Mouse (Mus musculus): ENCODE data around the gene Grm4. TPM values are rescaled to one million over a fixed set of nuclear protein-coding genes. Genes with fewer than 3 reads are reported as not detected.

The Grm4 gene
- polyA plus RNA-seq, 1 experiment from 2014 or later: 0.68 TPM

DNA sequence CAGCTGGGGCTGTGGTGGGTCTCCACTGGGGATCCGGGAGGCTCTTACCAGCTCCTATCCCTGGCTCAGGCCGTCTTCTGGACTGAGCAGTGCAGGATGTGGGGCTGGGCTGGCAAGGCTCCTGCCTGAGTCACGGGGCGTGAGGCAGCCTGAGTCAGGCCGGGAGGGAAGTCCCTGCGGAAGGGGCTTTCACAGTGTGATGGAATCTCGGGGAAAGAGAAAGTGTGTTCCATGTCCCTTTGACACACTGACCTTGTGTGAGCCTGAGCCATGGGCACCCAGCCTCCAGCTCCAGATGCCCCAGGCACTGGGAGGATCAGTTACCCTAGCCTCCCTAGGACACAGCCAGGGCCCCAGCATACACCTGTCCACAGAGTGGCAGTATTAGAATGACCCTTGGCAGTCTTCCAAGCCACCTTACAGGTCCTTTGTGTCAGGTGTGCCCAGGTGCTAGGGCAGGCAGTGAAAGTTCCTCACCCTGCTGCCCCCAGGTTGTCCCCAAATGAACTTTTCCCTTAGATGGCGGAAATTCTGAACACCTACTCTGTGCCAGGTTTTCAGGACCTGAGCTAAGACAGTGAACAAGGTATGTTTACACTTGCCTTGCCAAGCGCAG lies 26.2 kb upstream of the Grm4 start:
- Histone ChIP-seq H3K36me3 (no peaks in the 10 kb centered on the region), H3K4me2 (replicated peaks) (no peak overlapping the region), H3K27ac (no peak overlapping the region), H3K9me3 (no peaks in the 10 kb centered on the region), H3K4me3 (no peak overlapping the region), H3K9ac (no peak overlapping the region), H3K4me1 (peaks cover 11% of the 10 kb centered on the region), H3K27me3 (no peaks in the 10 kb centered on the region)
- 66% methylated on average over 9 of the region's 9 CpGs for WGBS
- no peak for ATAC-seq (ENCODE audit: insufficient number of reproducible peaks, insufficient read depth, low FRiP score, low TSS enrichment)

DNA sequence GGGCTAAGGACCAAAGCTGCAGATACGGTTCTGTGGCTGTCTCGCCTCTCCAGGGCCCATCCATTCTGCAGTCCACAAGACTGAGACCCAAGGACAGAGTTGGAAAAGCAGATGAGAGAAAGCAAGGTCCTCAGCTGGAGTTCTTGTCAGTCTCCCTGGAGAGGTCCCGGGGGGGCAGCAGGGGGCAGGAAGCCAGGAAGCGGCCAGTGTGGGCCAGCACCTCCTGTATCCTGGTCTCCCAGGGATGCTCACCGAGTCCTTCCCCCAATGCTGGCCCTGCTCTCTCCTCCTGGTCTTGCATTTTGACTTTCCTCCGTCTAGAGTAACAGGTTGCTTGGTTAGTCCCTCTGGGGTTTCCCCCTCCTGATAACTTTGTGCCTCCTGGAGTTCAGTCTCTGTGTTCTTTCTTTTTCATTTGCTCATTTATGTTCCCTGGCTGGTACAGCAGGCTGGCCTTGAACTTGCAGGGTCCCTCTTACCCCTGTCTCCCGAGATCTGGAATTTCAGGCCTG lies 25.4 kb upstream of the Grm4 start:
- no peaks in the 10 kb centered on the region for H3K36me3 ChIP-seq
- no peak overlapping the region for H3K9ac ChIP-seq
- H3K27ac ChIP-seq: no peak overlapping the region

GRCm38 (mm10) chr17:27545991-27546390 lies 24.8 kb upstream of the Grm4 start:
- WGBS: 44% methylated on average over 12 of the region's 12 CpGs
- ATAC-seq (ENCODE audit: insufficient number of reproducible peaks, insufficient read depth, low FRiP score, low TSS enrichment): no peak
- H3K36me3 ChIP-seq: no peaks in the 10 kb centered on the region
- no peak overlapping the region for H3K4me2 ChIP-seq (replicated peaks)
- H3K4me3 ChIP-seq: no peak overlapping the region
- no peak overlapping the region for H3K27ac ChIP-seq
- no peak overlapping the region for H3K9ac ChIP-seq
- H3K4me1 ChIP-seq: peaks cover 11% of the 10 kb centered on the region
- no peaks in the 10 kb centered on the region for H3K27me3 ChIP-seq
- no peaks in the 10 kb centered on the region for H3K9me3 ChIP-seq

More for the DNA sequence above, 25.4 kb upstream of the Grm4 start:
- Histone ChIP-seq H3K9me3 (no peaks in the 10 kb centered on the region), H3K4me1 (peaks cover 11% of the 10 kb centered on the region), H3K4me2 (replicated peaks) (no peak overlapping the region), H3K4me3 (no peak overlapping the region), H3K27me3 (no peaks in the 10 kb centered on the region)
- ATAC-seq (ENCODE audit: insufficient number of reproducible peaks, insufficient read depth, low FRiP score, low TSS enrichment): no peak
- WGBS: 62% methylated on average over 7 of the region's 7 CpGs

GRCm38 (mm10) chr17:27544551-27544950 lies 23.3 kb upstream of the Grm4 start:
- Histone ChIP-seq H3K4me1 (peaks cover 8% of the 10 kb centered on the region), H3K9me3 (no peaks in the 10 kb centered on the region), H3K27me3 (no peaks in the 10 kb centered on the region), H3K4me2 (replicated peaks) (no peak overlapping the region), H3K36me3 (no peaks in the 10 kb centered on the region), H3K27ac (no peak overlapping the region), H3K9ac (no peak overlapping the region), H3K4me3 (no peak overlapping the region)
- no peak for ATAC-seq (ENCODE audit: insufficient number of reproducible peaks, insufficient read depth, low FRiP score, low TSS enrichment)
- WGBS: 88% methylated on average over 11 of the region's 11 CpGs

DNA sequence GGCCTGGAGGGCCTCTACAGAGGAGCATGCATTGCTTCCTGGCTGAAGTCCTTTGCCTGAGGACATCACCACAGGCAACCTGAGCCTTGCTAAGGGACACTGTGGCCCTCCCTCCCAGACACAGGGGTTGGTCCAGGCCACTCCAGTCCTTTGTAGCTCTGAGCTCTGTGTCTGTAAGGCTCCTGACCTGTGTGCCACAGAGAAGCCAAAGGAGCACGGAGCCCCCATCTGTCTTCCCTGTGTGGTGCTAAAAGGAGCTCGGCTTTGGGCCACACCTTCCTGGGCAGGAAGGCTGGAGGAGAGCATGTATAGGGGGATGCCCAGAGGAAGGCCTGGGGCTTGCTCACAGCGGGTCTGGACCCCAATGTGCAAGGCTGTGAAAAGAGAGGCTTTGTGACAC lies 20.8 kb upstream of the Grm4 start:
- Histone ChIP-seq H3K27ac (no peak overlapping the region), H3K4me2 (replicated peaks) (no peak overlapping the region), H3K4me1 (no peaks in the 10 kb centered on the region), H3K9ac (no peak overlapping the region), H3K4me3 (no peak overlapping the region), H3K36me3 (no peaks in the 10 kb centered on the region), H3K9me3 (no peaks in the 10 kb centered on the region), H3K27me3 (no peaks in the 10 kb centered on the region)
- no peak for ATAC-seq (ENCODE audit: insufficient number of reproducible peaks, insufficient read depth, low FRiP score, low TSS enrichment)
- 74% methylated on average over 3 of the region's 3 CpGs for WGBS

- Histone ChIP-seq H3K4me1 (no peaks in the 10 kb centered on the region), H3K9ac (no peak overlapping the region), H3K27ac (no peak overlapping the region), H3K36me3 (no peaks in the 10 kb centered on the region), H3K4me2 (replicated peaks) (no peak overlapping the region), H3K4me3 (no peak overlapping the region), H3K9me3 (no peaks in the 10 kb centered on the region), H3K27me3 (no peaks in the 10 kb centered on the region)
- no peak for ATAC-seq (ENCODE audit: insufficient number of reproducible peaks, insufficient read depth, low FRiP score, low TSS enrichment)
- WGBS: 64% methylated on average over 2 of the region's 2 CpGs
Observed at GRCm38 (mm10) chr17:27541261-27541660, 20.1 kb upstream of the Grm4 start.

DNA sequence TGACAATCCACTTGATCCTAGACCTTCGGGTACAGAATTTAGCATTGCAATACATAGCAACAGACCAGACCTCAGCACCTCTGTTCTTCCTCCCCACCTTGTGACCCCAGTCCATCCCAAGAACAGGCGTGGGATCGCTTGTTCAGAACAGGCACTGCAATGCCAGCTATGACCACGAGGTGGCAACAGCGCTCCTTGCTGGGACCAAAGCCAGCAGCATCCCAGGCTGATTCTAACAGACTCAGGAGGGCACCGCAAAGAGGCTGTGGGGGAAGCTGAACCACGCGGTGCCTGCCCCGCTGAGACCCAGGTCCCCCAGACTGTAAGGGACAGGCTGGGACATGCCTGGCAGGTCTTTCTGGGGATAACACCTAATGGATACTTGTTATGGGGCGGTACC lies 13.5 kb upstream of the Grm4 start:
- H3K4me3 ChIP-seq: peak overlapping the region; percentile 6; the same call in 1 of the 2 replicates
- H3K4me2 ChIP-seq (replicated peaks): 0 out of 2 replicates have a peak overlapping the region, but pooled peaks have one; percentile 23
- WGBS: 5% methylated on average over 10 of the region's 10 CpGs
- no peaks in the 10 kb centered on the region for H3K27me3 ChIP-seq
- H3K36me3 ChIP-seq: no peaks in the 10 kb centered on the region
- no peaks in the 10 kb centered on the region for H3K9me3 ChIP-seq
- ATAC-seq (ENCODE audit: insufficient number of reproducible peaks, insufficient read depth, low FRiP score, low TSS enrichment): peak; percentile 74; the same call in 1 of the 2 replicates
- H3K4me1 ChIP-seq: no peaks in the 10 kb centered on the region
- no peak overlapping the region for H3K27ac ChIP-seq
- H3K9ac ChIP-seq: no peak overlapping the region

- WGBS: 79% methylated on average over 3 of the region's 3 CpGs
- Histone ChIP-seq H3K36me3 (no peaks in the 10 kb centered on the region), H3K9ac (no peak overlapping the region), H3K4me3 (no peak overlapping the region), H3K27ac (no peak overlapping the region), H3K9me3 (no peaks in the 10 kb centered on the region), H3K4me2 (replicated peaks) (no peak overlapping the region), H3K27me3 (no peaks in the 10 kb centered on the region), H3K4me1 (no peaks in the 10 kb centered on the region)
- no peak for ATAC-seq (ENCODE audit: insufficient number of reproducible peaks, insufficient read depth, low FRiP score, low TSS enrichment)
Observed at GRCm38 (mm10) chr17:27533354-27533753, 12.2 kb upstream of the Grm4 start.

- Histone ChIP-seq H3K4me1 (no peaks in the 10 kb centered on the region), H3K27me3 (no peaks in the 10 kb centered on the region), H3K9me3 (no peaks in the 10 kb centered on the region), H3K4me2 (replicated peaks) (no peak overlapping the region), H3K36me3 (no peaks in the 10 kb centered on the region), H3K4me3 (no peak overlapping the region), H3K9ac (no peak overlapping the region), H3K27ac (no peak overlapping the region)
- ATAC-seq (ENCODE audit: insufficient number of reproducible peaks, insufficient read depth, low FRiP score, low TSS enrichment): no peak
- WGBS: 88% methylated on average over 8 of the region's 8 CpGs
Observed at GRCm38 (mm10) chr17:27532095-27532494, 10.9 kb upstream of the Grm4 start.

DNA sequence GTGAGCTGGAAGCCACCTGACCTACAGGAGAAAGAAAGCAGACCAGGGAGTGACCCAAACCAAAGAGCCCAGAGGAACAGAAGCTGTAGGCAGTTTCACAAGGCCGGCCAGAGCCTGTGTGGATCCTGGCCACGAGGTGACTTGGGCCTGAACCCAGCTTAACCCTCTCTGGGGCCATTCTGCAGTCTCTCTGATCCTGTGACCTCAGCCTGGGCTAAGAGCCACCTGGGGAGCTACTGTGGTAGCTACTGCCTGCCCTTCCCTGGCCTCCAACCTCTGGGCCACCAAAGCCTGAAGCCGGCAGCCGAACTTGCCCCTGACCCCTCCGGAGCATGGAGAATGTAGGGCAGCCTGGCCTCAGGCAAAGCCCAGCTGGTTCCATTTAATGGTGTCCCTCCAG lies 7.6 kb upstream of the Grm4 start:
- H3K27ac ChIP-seq: no peak overlapping the region
- whole genome bisulfite sequencing: 40% methylated on average over 5 of the region's 5 CpGs
- no peaks in the 10 kb centered on the region for H3K36me3 ChIP-seq
- no peak for ATAC-seq (ENCODE audit: insufficient number of reproducible peaks, insufficient read depth, low FRiP score, low TSS enrichment)
- no peaks in the 10 kb centered on the region for H3K4me1 ChIP-seq
- H3K4me2 ChIP-seq (replicated peaks): no peak overlapping the region
- H3K9me3 ChIP-seq: no peaks in the 10 kb centered on the region
- no peaks in the 10 kb centered on the region for H3K27me3 ChIP-seq
- no peak overlapping the region for H3K4me3 ChIP-seq
- no peak overlapping the region for H3K9ac ChIP-seq

GRCm38 (mm10) chr17:27528030-27528429 lies 6.8 kb upstream of the Grm4 start:
- Histone ChIP-seq H3K27ac (no peak overlapping the region), H3K4me3 (no peak overlapping the region), H3K4me2 (replicated peaks) (no peak overlapping the region), H3K27me3 (no peaks in the 10 kb centered on the region), H3K36me3 (no peaks in the 10 kb centered on the region), H3K9me3 (no peaks in the 10 kb centered on the region), H3K9ac (no peak overlapping the region), H3K4me1 (no peaks in the 10 kb centered on the region)
- 61% methylated on average over 8 of the region's 8 CpGs for WGBS
- no peak for ATAC-seq (ENCODE audit: insufficient number of reproducible peaks, insufficient read depth, low FRiP score, low TSS enrichment)

DNA sequence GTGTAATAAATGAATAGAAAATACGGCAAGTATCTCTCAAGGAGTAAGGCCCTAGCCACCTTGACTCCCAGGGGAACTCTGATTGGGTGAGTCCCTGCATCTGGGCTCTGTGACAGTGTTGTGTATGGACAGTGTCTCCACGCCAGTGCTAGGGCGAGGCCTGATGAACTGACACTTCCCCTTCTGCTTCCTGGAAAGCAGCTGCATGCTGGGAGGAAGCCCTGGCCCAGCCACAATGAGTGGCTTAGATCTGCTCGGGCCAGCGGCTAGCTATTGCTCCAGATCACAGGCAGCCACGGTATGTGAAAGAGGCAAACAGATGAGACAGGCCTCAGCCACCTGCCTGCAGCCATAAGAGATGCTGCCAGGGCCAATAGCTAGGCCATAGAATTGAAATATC lies 6.0 kb upstream of the Grm4 start:
- H3K36me3 ChIP-seq: no peaks in the 10 kb centered on the region
- H3K4me2 ChIP-seq (replicated peaks): no peak overlapping the region
- no peaks in the 10 kb centered on the region for H3K27me3 ChIP-seq
- no peak overlapping the region for H3K4me3 ChIP-seq
- H3K27ac ChIP-seq: no peak overlapping the region
- H3K9me3 ChIP-seq: no peaks in the 10 kb centered on the region
- H3K4me1 ChIP-seq: no peaks in the 10 kb centered on the region
- H3K9ac ChIP-seq: no peak overlapping the region
- WGBS: 72% methylated on average over 6 of the region's 6 CpGs
- no peak for ATAC-seq (ENCODE audit: insufficient number of reproducible peaks, insufficient read depth, low FRiP score, low TSS enrichment)

All from embryonic facial prominence, embryonic 12.5 days (tissue).